Mouse (Mus musculus): Measurements from ENCODE around the gene Zfp948. TPM values are rescaled to one million over a fixed set of nuclear protein-coding genes. Genes with fewer than 3 reads are reported as not detected.

Zfp948 gene
- polyA plus RNA-seq, 1 experiment: 2.0 TPM

DNA sequence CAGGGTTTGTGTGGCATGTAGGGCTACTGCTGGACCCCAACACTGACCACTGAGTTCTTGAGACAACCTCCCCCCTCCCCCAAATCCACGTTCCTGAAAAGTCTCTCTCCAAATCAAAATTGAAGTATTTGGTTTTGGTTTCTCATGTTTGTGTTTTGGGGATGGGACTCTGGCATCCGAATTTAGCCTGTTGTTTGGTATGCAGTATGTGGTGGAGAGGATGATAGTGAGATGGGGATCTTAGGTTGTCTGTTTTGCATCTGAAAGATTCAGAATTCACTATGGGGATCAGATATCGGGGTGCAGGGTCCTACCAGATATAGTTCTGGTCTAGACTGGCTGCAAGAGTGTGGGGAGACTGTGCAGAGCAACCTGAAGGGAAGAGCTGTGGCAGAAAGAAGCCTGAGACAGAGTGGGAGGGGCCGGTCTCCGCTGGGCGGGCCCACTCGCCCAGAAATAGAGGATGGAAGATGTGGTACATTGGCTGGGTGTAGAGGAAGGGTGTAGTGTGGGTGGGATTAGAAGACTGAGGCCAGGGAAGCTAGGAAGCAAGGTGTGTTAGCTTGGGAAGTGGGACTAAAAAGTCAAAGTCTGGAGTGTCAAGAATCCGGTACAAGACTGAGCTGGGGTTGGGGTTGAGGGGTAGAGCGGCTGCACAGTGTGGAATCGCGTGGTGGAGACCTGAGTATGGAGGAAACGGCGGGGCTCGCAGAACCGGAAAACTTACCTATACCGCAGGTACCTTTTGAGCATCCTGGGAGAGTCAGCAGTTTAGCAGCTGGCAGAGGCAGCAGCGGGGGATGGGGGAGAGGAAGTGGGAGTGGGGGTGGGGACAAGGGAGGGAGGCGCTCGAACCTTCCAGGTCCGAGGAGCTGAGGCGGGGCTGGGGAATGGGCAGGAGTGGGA is 31.5 kb upstream of the Zfp948 start, which contains the start of gene Zfp52:
Zfp52 (plus strand) TSS at position 444 of the 906 bp plus-strand sequence.
- TF ChIP-seq E2F4 (IDR thresholded peaks at IDR 0.05; ENCODE audit: insufficient read depth) (no peak), MYOD1 (IDR thresholded peaks at IDR 0.05; ENCODE audit: control insufficient read depth in 1 of 3, insufficient read length in 2 of 3, low read depth in 2 of 3) (peak in 1 of 3 experiments; percentile 13), CEBPB (IDR thresholded peaks at IDR 0.05; ENCODE audit: insufficient read depth, poor library complexity, severe bottlenecking) (no peak), REST (IDR thresholded peaks at IDR 0.05; ENCODE audit: insufficient read depth, insufficient read length) (no peak), POLR2AphosphoS2 (IDR thresholded peaks at IDR 0.05; ENCODE audit: insufficient read length, low read depth) (no peak), TCF12 (IDR thresholded peaks at IDR 0.05; ENCODE audit: insufficient read depth, poor library complexity, severe bottlenecking) (no peak), POLR2A (IDR thresholded peaks at IDR 0.05; ENCODE audit: insufficient read length, low read depth) (peak; percentile 15)
- Histone ChIP-seq H3K36me3 (ENCODE audit: control insufficient read depth, insufficient read depth) (no peaks in the 10 kb centered on the region), H3K79me2 (ENCODE audit: control insufficient read depth, insufficient read depth) (peaks cover 5% of the 10 kb centered on the region), H3K4me3 (peak within 1 kb of the TSS; percentile 76), H3K27me3 (ENCODE audit: control insufficient read depth, insufficient read depth, insufficient read length) (no peaks in the 10 kb centered on the region), H3ac (ENCODE audit: control insufficient read depth, insufficient read length) (no peak within 1 kb of the TSS), H3K4me2 (ENCODE audit: low read depth) (peak within 1 kb of the TSS; percentile 98)

DNA sequence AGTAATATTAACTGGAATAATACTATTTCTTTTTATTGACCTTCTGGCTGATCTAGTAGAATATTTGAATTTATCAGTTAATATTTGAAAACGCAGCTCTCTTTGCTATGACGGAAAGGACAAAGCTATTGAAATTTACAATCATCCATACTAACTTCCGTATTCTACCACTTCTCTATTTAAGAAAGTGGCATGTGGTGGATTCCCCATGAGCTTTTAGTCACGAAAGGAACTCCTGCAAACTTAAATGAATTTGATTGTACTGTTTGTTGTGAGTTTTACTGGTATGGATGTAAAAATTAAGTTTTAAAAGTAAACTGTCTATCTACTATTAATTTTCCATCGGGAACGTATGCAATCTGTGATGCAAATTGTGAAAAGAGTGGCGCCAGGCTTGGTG is 30.7 kb upstream of the Zfp948 start:
- TF ChIP-seq POLR2AphosphoS2 (IDR thresholded peaks at IDR 0.05; ENCODE audit: insufficient read length, low read depth): no peak
- no peak for TF ChIP-seq E2F4 (IDR thresholded peaks at IDR 0.05; ENCODE audit: insufficient read depth)
- TF ChIP-seq REST (IDR thresholded peaks at IDR 0.05; ENCODE audit: insufficient read depth, insufficient read length): no peak
- H3K4me3 ChIP-seq: peak overlapping the region; percentile 76
- H3K36me3 ChIP-seq (ENCODE audit: control insufficient read depth, insufficient read depth): no peaks in the 10 kb centered on the region
- H3K79me2 ChIP-seq (ENCODE audit: control insufficient read depth, insufficient read depth): peaks cover 5% of the 10 kb centered on the region
- no peak overlapping the region for H3ac ChIP-seq (ENCODE audit: control insufficient read depth, insufficient read length)
- peak overlapping the region; percentile 98 for H3K4me2 ChIP-seq (ENCODE audit: low read depth)
- no peaks in the 10 kb centered on the region for H3K27me3 ChIP-seq (ENCODE audit: control insufficient read depth, insufficient read depth, insufficient read length)

DNA sequence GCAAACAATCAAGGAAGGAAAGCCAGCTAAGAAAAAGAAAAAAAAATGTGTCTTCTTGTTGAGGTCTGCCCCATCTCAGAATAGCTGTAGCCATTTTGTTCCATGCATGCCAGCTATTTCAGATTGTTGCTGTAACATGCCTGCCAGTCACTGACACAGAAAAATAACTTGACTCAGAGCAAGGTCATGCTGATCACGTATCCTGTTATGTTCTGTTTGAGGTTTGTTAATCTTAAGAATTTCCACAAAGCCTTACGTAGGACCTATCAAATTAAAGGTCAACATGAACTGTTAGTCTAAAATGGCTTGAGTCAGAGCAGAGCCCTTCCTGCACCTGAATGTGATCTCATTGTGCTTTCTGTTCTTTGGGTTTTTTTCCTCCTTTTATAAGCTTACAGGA is 30.1 kb upstream of the Zfp948 start:
- Histone ChIP-seq H3K4me2 (ENCODE audit: low read depth) (peak overlapping the region; percentile 98), H3K4me3 (peak overlapping the region; percentile 76)
- TF ChIP-seq REST (IDR thresholded peaks at IDR 0.05; ENCODE audit: insufficient read depth, insufficient read length): no peak
- no peak for TF ChIP-seq USF1 (IDR thresholded peaks at IDR 0.05; ENCODE audit: low read depth)

DNA sequence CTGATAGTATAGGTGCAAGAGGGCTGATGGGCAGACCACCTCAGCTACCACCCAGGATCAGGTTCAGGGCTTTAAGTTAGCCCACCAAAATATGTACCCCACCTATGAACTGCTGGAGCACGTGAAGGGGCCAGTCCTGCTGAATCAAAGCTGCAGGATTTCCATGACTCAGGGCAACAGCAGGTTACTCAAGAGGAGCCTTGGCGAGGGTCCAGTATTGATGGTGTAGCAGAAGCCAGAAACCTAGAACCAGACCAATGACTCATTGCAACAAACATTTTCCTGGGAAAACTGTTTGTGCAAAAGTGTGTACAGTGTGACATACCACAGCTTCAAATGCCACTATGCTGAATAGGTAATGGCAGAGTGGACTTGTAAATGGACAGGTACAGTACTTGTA is 9.0 kb upstream of the Zfp948 start:
- H3K4me2 ChIP-seq (ENCODE audit: low read depth): no peak overlapping the region
- no peaks in the 10 kb centered on the region for H3K79me2 ChIP-seq (ENCODE audit: control insufficient read depth, insufficient read depth)
- no peak overlapping the region for H3ac ChIP-seq (ENCODE audit: control insufficient read depth, insufficient read length)
- no peak overlapping the region for H3K4me3 ChIP-seq
- H3K36me3 ChIP-seq (ENCODE audit: control insufficient read depth, insufficient read depth): peaks cover 46% of the 10 kb centered on the region
- TF ChIP-seq SRF (IDR thresholded peaks at IDR 0.05; ENCODE audit: control insufficient read depth, insufficient read length, low read depth) (no peak), TCF3 (IDR thresholded peaks at IDR 0.05; ENCODE audit: insufficient read length, low read depth) (no peak), MYOG (IDR thresholded peaks at IDR 0.05; ENCODE audit: control insufficient read depth in 1 of 3, insufficient read depth in 1 of 3, insufficient read length in 2 of 3, low read depth in 2 of 3) (no peak), POLR2A (IDR thresholded peaks at IDR 0.05; ENCODE audit: insufficient read length, low read depth) (no peak), CEBPB (IDR thresholded peaks at IDR 0.05; ENCODE audit: insufficient read depth, poor library complexity, severe bottlenecking) (no peak), USF1 (IDR thresholded peaks at IDR 0.05; ENCODE audit: low read depth) (no peak), MAX (IDR thresholded peaks at IDR 0.05; ENCODE audit: low read depth) (no peak), MYOD1 (IDR thresholded peaks at IDR 0.05; ENCODE audit: control insufficient read depth in 1 of 3, insufficient read length in 2 of 3, low read depth in 2 of 3) (no peak), REST (IDR thresholded peaks at IDR 0.05; ENCODE audit: insufficient read depth, insufficient read length) (no peak), POLR2AphosphoS2 (IDR thresholded peaks at IDR 0.05; ENCODE audit: insufficient read length, low read depth) (no peak), TCF12 (IDR thresholded peaks at IDR 0.05; ENCODE audit: insufficient read depth, poor library complexity, severe bottlenecking) (no peak), E2F4 (IDR thresholded peaks at IDR 0.05; ENCODE audit: insufficient read depth) (no peak)
- H3K27me3 ChIP-seq (ENCODE audit: control insufficient read depth, insufficient read depth, insufficient read length): no peaks in the 10 kb centered on the region

More for the DNA sequence above, 30.1 kb upstream of the Zfp948 start:
- Histone ChIP-seq H3K36me3 (ENCODE audit: control insufficient read depth, insufficient read depth) (no peaks in the 10 kb centered on the region), H3K79me2 (ENCODE audit: control insufficient read depth, insufficient read depth) (peaks cover 5% of the 10 kb centered on the region), H3ac (ENCODE audit: control insufficient read depth, insufficient read length) (no peak overlapping the region), H3K27me3 (ENCODE audit: control insufficient read depth, insufficient read depth, insufficient read length) (no peaks in the 10 kb centered on the region)

GRCm38 (mm10) chr17:21566220-21566619 is 588 bp upstream of the Zfp948 start:
- peak overlapping the region; percentile 100 for H3K4me2 ChIP-seq (ENCODE audit: low read depth)
- H3K4me3 ChIP-seq: peak overlapping the region; percentile 53
- H3K79me2 ChIP-seq (ENCODE audit: control insufficient read depth, insufficient read depth): peaks cover 35% of the 10 kb centered on the region
- no peaks in the 10 kb centered on the region for H3K27me3 ChIP-seq (ENCODE audit: control insufficient read depth, insufficient read depth, insufficient read length)
- H3K36me3 ChIP-seq (ENCODE audit: control insufficient read depth, insufficient read depth): peaks cover 17% of the 10 kb centered on the region
- TF ChIP-seq TCF3 (IDR thresholded peaks at IDR 0.05; ENCODE audit: insufficient read length, low read depth) (no peak), POLR2AphosphoS2 (IDR thresholded peaks at IDR 0.05; ENCODE audit: insufficient read length, low read depth) (no peak)
- H3ac ChIP-seq (ENCODE audit: control insufficient read depth, insufficient read length): no peak overlapping the region

All from myocyte (in vitro differentiated cells).